Mouse (Mus musculus): ENCODE measurements around the gene Amotl2.

DNA sequence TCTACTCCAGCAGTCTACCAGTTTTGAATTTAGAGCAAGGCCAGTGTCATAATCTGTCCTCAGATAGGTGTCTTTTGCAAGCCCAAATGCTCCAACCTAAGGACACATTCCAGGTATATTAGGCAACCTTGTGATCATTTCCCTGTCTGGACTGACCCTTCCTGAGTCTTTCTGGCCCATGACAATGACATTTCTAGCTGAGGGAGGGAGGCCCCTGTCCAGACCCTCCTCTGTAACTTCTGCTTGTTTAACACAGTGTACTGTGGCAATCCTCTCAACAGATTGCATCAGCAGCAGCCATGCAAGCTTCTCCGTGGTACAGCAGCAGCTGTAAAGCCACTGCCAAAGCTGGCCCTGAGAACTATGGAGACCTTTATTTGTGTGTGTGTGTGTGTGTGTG, 19.5 kb downstream of the Amotl2 start:
- no peak for TF ChIP-seq CTCF (IDR thresholded peaks at IDR 0.05; ENCODE audit: borderline replicate concordance, insufficient read depth, low read depth, low read length)
- no peak for TF ChIP-seq POLR2A (IDR thresholded peaks at IDR 0.05; ENCODE audit: borderline replicate concordance, insufficient read depth, low read length)

Data from cerebellum, adult 2 months (tissue).